Mouse (Mus musculus) lung, postnatal 14 days (tissue): ENCODE measurements at regions not wholly inside any gene's neighbourhood (a gene's known extent, or its start where the extent isn't known, plus 50 kb on each side); places are given as distances from the start of the nearest gene placed in this dataset.

Experiments used
- DNase-seq: peaks from one replicate; pipeline ENCODE4 v3.0.0; 2021

GRCm38 (mm10) chr3:150109561-150109960 is 1119.2 kb upstream of the Adgrl2 start:
- DNase-seq: no peak

GRCm38 (mm10) chr3:150112231-150112630 is 1121.9 kb upstream of the Adgrl2 start:
- DNase-seq: no peak

- DNase-seq: no peak
These were observed 1129.5 kb upstream of the Adgrl2 start for GRCm38 (mm10) chr3:150119866-150120265.

- no peak for DNase-seq
These were observed 1156.3 kb upstream of the Adgrl2 start for GRCm38 (mm10) chr3:150146635-150147034.

GRCm38 (mm10) chr3:150151152-150151822 is 1160.9 kb upstream of the Adgrl2 start:
- DNase-seq: no peak

- DNase-seq: no peak
These were observed 1161.4 kb upstream of the Adgrl2 start for GRCm38 (mm10) chr3:150151823-150152158.

- no peak for DNase-seq
These were observed 1162.5 kb upstream of the Adgrl2 start for GRCm38 (mm10) chr3:150152893-150153292.

GRCm38 (mm10) chr3:150185807-150186206 is 1195.5 kb upstream of the Adgrl2 start:
- no peak for DNase-seq

- DNase-seq: no peak
These were observed 1202.8 kb upstream of the Adgrl2 start for GRCm38 (mm10) chr3:150193132-150193531.

- no peak for DNase-seq
These were observed 1208.1 kb upstream of the Adgrl2 start for GRCm38 (mm10) chr3:150198492-150198891.

- DNase-seq: no peak
These were observed 1215.5 kb upstream of the Adgrl2 start for GRCm38 (mm10) chr3:150205902-150206301.

GRCm38 (mm10) chr3:150233279-150233678 is 1204.4 kb upstream of the Adgrl4 start:
- DNase-seq: no peak

GRCm38 (mm10) chr3:150236946-150237600 is 1200.6 kb upstream of the Adgrl4 start:
- no peak for DNase-seq

GRCm38 (mm10) chr3:150275038-150275437 is 1162.6 kb upstream of the Adgrl4 start:
- no peak for DNase-seq

- DNase-seq: no peak
These were observed 1141.5 kb upstream of the Adgrl4 start for GRCm38 (mm10) chr3:150296057-150296710.

- no peak for DNase-seq
These were observed 1108.9 kb upstream of the Adgrl4 start for GRCm38 (mm10) chr3:150328811-150329210.

GRCm38 (mm10) chr3:150352139-150352725 is 1085.5 kb upstream of the Adgrl4 start:
- no peak for DNase-seq

- DNase-seq: no peak
These were observed 1071.9 kb upstream of the Adgrl4 start for GRCm38 (mm10) chr3:150365766-150366165.

GRCm38 (mm10) chr3:150384996-150385627 is 1052.6 kb upstream of the Adgrl4 start:
- peak; percentile 61 for DNase-seq

- DNase-seq: no peak
These were observed 1035.9 kb upstream of the Adgrl4 start for GRCm38 (mm10) chr3:150401694-150402301.

- no peak for DNase-seq
These were observed 1031.6 kb upstream of the Adgrl4 start for GRCm38 (mm10) chr3:150406086-150406485.

GRCm38 (mm10) chr3:150415277-150415676 is 1022.4 kb upstream of the Adgrl4 start:
- no peak for DNase-seq

GRCm38 (mm10) chr3:150416447-150416846 is 1021.2 kb upstream of the Adgrl4 start:
- DNase-seq: no peak
